Mouse (Mus musculus) cerebellum, adult 11-12 months (tissue): ENCODE results near the gene P2ry14.
"Not testable (repeated sequence)": the region's sequence is repeated elsewhere in the genome, so short reads cannot be mapped to it uniquely, and the experiment has no call there.

Source experiments
- DNase-seq: peaks from one replicate; pipeline ENCODE4 v3.0.0; 2022

The P2ry14 gene

DNA sequence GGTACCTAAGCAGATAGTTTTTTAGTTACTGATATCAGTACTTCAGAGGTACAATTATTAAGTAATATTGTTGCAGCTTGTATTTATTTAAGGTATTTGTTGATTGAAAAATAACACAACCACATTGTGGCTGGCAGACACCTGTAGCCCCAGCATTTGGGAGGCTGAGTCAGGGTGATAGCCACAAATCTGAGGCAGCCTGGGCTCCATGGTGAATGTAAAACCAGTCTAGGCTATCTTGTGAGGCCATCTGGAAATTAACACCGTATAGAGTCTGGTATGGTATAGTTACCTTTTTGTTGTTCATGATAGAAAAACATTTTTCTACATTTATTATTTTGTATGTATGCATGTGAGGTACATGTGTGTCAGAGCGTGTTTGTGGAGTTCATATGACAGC lies 51.3 kb downstream of the P2ry14 start:
- DNase-seq = no peak

DNA sequence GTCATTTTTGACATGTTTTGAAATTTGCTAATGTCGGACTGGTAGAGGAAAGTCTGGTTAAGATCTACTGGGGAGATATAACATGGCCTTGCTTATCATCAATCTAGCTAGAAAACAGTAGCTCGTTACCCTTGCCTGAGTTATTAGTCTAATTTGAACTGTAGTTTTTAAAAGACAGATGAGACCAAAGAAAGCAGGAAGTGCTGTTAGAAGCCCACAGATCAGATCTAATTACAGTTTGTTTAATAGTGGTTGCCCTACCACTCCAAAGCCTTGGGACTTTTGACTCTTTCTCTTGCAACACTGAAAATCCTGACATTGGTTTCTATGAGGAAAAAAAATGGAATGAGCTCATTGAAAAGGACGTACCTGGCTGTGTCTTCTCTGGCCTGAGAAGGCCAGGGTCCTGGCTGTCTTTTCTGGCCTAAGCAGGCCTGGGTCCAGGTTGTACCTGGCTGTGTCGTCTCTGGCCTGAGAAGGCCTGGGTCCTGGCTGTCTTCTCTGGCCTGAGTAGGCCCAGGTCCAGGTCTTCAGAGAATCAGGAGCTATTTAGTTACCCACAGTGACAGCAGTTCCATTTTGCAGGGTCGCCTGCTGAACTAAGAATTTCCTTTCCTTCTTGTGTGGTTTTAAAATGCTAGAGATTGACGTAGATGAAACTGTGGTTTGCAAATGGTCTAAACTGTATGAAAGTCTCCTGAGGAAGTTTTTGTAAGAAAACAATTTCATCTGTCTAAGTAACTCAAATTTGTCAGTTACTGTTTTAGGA lies 52.0 kb downstream of the P2ry14 start, which contains the start of gene Gpr171:
Gene Gpr171 (minus strand): TSS at position 604 of the 769 bp plus-strand sequence.
- DNase-seq = no peak

DNA sequence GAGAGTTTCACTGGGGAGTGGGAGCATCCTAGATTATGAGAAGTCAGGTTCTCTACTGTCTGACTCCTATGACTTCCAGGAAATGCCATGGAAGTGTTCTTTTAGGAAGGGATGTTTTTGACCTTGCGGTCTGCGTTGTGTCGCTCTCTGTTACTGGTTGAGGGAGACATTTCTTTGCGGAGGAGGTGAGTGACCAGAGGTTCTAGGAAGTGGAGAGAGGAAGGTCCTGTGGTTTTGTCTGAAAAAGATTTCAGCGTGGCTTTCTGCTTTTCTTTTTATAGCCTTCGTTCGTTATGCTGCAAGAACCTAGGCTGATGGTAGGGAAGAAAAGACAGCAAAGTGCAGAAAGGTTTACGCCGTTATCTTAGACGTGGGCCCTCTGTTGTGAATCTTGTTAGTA lies 54.9 kb downstream of the P2ry14 start:
- DNase-seq = no peak

DNA sequence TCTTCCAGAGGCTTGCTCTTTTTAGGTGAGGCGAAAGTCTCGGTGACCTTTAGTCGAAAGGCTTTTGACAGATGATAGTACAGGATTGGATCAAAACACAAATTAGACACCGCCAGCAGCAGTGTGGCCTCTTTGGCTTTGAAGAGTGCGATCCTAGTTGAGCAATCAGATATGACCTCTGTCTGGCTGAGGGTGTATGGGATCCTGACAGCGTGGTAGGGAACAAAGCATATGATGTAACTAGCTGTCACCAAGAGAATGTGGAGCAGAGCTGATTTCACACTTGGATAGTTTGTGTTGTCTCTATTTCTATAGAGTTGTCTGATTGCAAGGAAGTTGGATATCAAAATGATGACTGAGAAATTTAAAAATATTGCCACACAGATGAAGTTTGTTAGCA lies 56.0 kb downstream of the P2ry14 start:
- no peak for DNase-seq

DNA sequence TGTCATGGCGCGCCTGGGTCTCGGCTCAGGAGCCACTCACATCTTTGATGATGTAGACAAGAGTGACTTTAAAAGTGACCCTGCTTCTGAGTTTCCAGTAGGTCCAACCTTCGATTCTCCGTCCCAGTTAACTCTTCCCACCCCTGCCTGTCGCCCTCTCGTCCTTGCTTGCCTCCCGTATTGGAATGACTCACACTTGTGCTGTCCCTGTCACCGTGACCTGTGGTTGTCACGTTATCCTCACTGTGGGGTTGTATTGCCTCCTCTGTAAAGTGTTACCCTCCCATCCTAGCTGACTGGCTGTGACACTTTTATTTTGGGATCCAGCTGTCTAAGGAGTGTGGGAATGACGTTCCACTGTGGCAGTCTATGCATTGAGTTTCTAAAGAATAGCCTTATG lies 60.7 kb downstream of the P2ry14 start:
- DNase-seq = no peak

DNA sequence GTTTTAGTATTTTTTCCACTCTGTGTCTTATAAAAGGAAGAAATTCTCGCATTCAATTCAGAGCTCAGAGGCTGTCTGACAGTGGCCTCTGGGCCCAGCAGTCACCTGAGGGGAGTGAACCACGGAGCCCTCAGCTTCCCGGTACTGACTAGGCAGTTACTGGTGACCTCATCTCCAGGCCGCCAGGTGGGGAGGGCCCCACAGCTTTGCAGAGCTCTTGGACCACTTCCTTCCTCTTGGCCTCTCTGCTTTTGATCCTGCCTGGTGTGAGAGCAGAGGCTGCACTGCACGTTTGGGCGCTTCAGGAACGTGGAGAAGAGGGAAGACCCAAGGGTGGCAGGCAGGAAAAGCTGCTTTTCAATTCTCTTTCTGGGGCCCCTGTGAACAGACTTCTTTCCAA lies 72.5 kb downstream of the P2ry14 start:
- peak; percentile 31 for DNase-seq

DNA sequence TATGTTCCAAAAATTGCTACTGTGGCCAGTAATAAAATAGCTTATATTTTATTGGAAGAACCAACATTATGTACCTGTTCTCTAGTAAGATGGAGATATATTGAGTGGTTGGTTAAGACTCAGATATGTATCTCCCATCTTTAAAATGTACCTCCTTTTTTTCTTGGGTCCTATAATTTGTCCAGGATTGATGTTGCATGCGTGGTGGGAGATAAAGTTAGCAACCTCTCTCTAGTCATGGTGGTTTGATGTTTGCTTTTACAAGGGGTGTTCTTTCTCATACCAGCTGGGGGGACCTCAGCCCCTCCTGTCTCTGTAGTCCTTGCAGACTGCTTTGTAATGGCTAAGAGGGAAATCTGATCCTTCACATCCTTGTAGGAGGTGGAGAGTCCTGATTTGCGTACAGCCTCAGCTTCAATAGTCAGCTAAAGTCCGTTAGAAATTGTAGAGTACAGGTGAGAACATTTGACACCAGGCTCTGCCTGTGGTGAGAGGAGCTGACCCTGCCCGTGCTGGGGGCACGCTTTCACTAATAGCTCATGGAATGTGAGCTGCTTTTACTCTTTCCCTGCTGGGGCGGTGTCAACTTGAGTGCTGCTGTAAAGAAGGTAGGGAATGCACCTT lies 73.0 kb downstream of the P2ry14 start:
- DNase-seq = no peak

DNA sequence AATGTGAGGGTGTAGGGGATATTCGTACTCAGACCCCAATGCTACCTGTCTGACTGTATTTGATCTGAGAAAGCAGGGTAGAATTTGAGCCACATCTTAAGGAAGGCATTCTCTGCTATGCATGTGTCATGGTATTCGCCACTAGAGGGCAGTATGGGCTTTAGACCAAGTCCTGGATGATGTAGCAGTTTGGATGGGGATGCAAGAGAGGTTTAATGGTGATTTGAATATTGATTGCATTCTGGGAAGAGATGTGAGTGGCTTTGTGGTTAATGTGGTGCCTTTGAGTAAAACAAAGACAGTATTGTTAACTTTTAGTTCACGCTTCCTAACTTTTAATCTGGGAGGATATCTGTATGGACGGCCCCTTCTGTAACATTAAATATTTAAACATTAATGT lies 74.1 kb downstream of the P2ry14 start:
- peak; percentile 30 for DNase-seq

DNA sequence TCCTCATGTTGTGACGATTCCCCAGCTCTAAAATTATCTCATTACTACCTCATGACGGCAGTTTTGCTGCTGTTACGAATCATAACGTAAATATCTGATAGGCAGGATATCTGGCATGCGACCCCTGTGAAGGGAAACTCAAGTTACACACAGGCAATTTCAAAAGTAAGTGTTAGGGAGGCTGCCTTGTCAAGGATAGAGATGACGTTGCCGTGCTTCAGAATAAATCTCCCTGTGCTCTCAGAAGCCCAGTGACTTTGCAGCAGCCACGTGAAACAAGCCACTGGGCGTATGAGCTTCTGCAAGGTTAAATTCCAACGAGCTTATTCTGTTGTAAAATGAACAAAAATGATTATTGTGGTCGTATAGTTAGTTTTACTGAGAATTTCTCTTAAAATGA lies 74.8 kb downstream of the P2ry14 start:
- no peak for DNase-seq

DNA sequence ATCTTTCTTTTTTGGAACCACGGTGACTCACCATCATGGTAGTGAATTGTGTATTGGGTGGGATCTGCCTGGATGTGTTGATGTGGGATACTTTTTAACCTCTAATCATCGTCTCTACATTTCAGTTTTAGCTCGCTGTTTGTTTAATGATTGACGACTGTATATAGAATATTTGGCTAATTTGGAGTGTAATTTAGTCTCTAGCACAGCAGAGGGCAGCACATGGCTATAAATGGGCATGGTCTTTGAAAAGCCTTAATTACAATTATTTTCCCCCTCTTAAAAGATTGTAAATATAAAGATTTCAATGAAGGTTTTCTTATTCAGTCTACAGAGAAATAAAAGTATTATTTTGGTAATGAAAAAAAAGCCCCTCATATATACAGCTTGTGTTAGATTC lies 76.1 kb downstream of the P2ry14 start:
- DNase-seq = no peak

DNA sequence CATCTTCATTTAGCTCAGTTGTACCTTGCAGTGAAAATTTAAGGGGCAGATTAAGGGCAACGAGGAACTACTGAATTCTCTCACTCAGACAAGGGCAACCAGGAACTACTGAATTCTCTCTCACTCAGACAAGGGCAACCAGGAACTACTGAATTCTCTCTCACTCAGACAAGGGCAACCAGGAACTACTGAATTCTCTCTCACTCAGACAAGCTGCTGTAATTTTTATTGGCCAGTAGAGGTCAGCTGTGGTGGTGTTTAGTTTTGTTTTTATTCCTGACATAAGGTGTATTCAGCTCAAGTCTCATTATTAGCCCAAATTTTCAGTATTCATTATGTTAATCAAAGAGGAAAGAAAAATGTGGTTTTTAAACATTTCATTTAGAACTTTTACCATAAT lies 84.3 kb downstream of the P2ry14 start:
- DNase-seq = not testable (repeated sequence)

DNA sequence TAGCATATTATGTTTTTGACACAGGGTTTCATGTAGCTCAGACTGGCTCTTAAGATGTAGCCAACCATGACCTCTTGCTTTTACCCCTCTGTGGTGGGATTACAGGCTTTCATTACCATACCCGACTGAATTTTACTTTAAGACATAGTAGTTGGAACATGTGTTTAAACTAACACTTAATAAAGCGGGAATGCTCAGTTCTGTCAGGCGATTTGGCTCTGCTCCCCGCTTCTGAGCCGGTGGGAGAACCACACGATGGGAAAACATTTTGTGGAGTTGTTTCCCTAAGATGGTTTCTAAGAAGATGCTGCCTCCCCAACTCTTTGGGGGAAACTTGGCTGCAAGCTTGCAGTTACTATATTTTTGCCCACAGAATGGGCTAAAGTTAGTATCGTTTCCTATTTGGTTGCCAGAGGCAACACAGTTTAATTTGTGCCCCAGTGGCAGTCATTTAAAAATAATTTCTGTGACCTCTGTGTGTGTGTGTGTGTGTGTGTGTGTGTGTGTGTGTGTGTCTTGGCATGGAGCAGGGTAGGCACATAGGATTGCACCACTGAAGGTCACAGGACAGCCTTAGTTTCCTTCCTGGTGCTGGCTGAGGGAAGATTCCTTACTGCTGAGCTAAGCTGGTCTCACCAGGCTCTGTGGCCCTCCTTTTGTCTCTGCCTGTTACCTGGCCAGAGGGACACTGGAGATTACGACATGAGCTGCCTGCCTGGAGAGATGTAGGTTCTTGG lies 86.7 kb downstream of the P2ry14 start:
- no peak for DNase-seq

DNA sequence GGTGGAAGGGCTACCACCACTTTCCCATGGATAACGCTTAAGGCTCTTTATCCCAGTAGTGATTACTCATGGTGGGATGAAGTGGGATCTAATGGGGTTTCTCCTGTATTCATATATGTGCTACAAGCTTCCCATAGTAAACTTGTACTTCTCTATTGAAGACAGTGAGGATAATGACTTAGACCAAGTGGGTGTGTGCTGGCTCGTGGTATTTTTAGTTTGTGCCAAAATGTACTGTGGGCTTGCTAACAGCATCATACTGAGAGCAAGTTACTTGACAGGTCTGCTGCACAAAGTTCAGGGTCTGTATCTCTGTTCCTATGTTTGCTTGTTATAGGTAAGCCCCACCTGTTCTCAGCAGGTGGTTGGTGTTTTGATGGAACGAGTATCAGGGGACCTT lies 87.5 kb downstream of the P2ry14 start:
- DNase-seq = no peak
